Mouse (Mus musculus) thymus, postnatal 10 days (tissue): Measurements from ENCODE around the gene Otud1.
A peak's percentile ranks its signal among the peaks of the same experiment; 100 is the strongest.

Experiments used
- DNase-seq, 2 experiments: peaks; one replicate each; pipeline ENCODE4 v3.0.0; 2021; ENCODE audit warnings: low spot score in 2 of 2

The Otud1 gene

DNA sequence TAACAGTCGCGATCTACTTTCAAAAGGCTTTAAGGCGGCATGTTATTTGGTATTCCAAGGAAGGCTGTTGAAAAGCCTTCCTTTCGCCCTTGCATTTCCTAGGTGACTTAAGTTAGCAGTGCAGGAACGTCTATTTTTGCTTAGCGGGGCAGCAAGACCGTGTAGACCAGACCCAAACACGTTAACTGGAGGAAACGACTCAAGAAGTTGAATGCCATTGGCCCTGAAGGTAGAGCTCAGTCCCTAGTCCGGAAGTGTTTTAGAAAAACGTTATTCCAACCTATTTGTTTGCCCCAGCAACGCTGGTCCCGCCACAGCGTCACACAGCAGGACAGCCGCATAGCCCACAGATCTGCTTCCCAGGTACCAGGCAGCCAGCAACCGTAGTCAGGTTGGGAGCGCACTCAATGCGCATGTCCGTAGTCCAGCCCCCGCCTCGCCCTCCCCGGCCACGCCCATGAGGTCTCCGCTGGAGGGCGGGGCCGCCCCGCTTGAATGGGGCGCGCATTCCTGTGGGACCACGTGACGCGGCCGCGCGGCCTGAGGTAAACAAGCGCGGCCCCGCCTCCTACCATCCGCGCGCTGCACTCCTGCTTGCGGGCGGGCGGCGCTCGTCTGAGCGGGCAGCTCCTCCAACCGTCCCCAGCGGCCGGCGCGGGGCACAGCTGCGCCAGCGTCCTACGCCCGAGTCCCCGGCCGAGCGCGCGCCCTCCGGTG, at the start of gene Otud1:
Otud1 (plus strand) TSS at position 595 of the 717 bp plus-strand sequence.
- DNase-seq, result peak; percentile 95 to 97

DNA sequence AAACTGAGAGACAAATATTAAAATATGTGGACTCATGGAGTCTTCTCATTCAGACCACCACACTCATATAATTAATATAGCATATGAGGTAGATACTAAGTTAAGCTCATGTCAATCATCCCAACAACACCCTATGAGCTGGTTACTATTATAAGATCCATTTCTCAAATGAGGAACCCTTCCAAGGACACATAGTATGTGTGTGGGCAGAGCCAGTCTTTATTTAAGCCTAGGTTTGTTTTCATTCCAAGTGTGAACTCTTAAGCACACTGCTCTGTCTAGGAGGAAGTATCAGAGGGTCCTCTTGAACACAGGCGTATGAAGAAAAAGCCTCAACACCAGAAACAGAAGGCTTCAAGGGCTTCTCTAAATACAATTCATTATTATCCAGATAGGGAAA, 49.7 kb upstream of the Otud1 start:
- DNase-seq, result no peak

DNA sequence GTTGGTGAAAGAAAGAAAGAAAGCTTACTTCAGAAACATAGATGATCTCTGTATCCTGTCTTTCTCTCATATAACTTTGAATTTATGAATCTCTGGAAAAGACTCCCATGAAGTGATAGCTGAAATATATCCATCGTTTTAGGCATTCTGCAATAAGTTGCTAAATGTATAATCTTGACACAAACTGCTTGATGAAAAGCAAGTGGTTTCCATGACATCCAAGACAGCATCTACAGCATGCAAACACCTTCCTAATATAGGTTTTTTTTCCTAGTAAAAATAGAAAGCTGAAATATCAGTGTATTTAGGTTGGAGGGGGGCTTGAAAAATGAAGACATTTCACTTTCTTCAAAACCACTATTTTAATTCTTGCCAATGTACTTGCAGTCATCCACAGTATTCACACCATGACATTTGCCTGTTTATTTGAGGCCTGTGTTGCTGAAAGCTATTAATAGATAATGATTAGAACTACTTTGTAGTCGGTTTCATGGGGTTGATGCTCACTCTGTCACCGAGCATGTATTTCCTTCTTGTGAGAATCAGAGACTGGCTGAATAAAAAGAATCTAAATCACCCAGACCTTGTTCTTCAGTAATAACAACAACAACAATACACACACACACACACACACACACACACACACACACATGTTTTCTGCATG, 49.0 kb upstream of the Otud1 start:
- DNase-seq, result no peak

DNA sequence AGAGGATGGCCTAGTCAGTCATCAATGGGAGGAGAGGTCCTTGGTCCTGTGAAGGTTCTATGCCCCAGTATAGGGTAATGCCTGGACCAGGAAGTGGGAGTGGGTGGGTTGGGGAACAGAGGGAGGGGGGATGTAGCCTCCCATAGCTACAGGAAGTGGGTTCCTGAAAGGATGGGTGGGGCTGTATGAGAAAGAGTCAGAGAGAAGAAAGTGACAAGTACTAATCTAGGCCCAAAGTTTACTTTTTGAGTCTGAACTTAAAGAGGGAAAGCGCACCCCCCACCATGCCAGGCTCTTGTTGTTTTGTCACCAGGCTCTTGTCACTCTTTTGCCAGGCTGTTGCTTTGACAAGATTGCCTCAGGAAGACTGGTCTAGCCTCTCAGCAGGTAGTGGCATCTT, 35.5 kb upstream of the Otud1 start:
- peak; percentile 12 to 20 for DNase-seq

DNA sequence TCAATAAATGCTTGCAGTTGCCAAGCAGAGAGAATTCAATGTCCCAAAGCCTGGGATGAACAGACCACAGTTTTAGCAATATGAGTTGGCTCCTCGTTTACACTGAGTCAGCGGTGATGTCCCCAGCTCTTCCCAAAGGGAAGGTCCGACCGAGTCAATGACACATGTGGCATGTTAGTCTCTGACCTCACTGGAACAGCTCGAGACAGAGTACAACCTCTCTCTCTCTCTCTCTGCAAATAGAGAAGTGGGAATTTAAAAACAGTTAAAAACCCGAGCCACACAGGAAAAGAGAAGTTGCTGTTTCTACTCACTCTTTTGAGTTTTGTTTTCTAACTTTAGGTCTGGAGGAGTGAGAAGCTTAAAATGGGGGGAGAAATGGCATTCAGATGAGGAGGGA, 30.5 kb upstream of the Otud1 start:
- no peak for DNase-seq

DNA sequence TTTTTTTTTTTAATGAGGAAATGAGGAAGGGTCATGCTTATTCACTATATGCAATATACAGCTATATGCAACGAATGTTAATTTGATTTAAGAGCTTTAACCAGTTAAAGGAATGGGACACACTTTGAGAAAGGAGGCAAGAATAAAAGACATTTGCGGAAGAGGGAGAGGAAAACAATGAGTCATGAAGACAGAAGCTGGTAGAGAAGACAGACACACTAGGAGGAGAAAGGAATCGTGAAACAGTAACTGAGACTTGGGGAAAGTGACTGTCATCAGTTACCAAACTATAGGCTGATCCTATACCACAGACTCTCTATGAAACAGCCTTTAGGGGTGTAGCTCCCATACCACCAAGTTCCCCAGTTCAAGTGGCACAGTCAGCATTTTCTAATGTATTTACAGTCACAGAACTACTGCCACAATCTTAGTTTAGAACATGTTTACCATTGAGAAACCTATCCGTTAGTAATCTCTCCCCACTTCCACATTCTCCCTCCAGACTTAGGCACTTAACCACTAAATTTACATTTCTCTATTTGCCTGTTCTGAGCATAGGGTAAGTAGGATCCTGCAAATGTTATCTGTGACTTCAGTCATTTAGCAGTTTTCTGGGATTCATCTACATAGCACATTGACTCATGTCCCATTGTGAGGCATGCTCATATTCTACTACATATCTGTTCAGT, 29.5 kb upstream of the Otud1 start:
- DNase-seq, result no peak

DNA sequence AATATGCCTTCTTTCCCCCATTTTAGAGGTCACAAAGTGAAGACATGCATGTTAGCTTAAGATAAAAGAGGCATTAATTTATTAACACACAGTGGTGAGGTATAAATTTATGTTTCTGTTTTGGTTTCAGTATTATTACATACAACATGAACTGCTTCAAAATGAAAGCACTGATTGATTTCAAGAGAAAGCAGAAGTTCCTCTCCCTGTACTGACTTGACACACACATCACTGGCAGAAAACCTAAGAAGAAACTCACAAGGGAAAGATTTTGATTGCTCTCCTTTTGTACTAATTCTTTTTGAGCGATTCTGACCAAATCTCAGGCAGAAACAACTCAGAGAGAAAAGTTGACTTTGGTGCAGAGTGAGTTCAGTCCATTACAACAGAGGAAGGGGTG, 27.0 kb upstream of the Otud1 start:
- no peak for DNase-seq

DNA sequence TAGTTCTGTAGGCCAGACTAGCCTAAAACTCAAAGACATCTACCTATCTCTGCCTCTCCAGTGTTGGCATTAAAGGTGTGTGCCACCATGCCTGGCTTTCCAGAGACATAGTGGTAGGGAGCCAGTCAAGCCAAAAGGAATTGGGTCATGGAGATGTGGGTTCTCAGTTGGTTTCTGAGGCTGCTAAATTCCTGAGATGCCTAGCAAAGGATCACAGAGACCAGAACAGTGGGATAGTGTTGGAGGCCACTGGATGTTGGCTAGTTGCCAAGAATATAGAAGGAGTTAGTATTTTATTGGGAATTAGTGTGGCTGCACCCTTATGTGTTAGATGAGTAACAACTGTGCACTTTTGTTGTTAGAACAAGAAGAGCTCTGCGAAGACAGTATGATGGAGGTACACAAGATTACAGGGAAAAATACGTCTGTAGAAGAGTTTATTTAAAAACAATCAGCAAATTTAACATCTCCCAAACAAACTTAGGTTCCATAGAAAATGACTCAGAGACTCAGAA, 24.1 kb upstream of the Otud1 start:
- no peak for DNase-seq

DNA sequence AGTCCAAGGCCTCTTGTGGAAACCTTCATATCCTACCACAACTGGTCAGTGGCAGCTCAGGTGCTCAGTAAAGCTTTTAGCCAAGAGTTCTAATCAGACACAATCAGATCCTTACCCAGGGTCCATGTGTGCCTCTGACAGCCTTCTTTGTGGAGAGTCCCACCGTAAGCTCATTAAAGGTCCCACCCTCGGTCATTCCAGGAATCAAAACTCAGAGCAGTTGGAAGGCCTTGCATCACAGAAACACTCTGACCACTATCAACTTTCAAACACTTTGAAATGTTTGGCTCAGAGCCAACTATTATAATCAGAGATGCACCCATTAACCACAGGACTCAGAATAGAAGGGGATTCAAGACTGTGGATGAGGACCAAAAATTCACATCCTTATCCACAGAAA, 12.4 kb upstream of the Otud1 start:
- DNase-seq, result no peak

DNA sequence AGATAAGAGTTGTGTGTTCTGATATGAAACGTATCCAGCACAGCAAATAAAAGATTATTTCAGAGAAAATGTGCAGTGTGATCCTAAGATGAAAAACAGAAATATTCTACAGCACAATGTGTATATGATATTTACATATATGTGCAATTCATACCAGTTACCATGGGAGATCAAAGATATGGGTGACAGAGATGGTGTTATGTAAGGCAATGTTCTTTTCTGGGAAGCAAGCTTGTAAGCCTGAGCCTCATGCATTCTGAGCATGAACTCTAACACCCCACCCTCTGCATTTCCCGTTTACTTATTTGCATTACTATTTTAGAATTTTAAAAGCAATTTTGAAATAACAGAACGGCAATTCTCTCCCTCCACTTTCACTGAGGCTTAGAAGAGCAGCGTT, 11.4 kb upstream of the Otud1 start:
- DNase-seq, result no peak

DNA sequence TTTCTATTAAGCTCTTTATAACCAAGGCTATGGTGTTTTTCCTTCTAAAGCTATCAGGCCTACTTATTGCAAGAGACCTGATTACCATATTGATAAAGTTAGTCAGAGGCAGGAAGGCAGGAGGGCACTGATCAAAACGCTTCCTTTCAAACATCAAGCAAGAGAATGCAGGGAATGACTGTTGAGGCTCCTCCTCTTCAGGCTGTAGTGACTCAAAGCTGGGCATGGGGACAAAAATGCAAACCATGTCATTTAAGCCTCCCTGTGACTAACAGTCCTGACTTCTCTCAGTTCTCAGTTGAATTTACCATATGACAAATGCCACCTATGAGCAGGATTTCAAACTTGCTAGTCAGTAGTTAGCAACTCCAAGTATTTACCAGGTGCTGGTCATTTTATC, 10.6 kb upstream of the Otud1 start:
- no peak for DNase-seq

DNA sequence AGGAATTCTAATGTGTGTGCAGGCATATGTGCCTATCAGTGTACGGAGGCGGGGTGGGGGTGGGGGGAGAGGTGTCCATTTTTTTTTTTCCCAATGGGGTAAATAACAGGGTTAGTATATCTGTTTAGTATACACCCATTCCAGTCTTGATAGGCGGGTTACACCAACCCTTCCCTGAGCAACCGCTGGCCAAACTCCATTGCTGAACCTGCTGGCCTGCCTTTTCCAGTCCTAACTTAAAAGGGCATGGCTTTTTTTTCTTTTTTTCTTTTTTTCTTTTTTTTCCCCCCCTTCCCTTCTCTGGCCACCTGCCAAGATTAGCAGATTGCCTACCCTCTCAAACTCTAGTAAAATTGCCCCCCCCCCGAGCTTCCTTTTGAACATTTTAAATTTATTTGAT, 1.1 kb upstream of the Otud1 start:
- peak in 1 of 2 experiments; percentile 16 for DNase-seq

DNA sequence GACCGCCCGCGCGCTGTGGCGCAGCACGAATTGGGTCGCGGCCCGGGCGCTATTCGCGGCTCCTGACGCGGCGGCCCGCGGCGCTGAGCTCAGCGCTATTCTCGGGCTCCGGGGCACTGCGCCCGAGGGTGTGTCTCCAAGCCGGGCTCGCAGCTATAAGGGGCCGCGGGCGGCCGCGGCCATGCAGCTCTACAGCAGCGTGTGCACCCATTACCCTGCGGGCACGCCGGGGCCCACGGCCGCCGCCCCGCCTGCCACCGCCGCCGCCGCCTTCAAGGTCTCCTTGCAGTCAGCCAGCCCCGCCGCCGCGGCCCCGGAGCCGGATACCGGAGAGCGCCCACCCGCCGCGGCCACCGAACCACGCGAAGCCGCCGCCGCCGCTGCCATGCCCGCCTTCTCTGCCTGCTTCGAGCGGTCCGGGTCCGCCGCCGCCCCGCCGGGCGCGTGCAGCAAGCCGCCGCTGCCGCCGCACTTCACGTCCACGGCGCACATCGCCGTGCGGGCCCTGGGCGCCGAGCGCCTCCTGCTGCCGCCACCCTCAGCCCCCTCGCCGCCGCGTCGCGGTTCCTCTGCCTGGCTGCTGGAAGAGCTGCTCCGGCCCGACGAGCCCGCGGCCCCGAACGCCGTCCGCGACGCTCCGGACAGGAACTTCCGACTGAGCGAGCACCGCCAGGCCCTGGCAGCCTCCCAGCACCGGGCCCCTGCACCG, 483 bp downstream of the Otud1 start:
- DNase-seq, result peak; percentile 69 to 74

DNA sequence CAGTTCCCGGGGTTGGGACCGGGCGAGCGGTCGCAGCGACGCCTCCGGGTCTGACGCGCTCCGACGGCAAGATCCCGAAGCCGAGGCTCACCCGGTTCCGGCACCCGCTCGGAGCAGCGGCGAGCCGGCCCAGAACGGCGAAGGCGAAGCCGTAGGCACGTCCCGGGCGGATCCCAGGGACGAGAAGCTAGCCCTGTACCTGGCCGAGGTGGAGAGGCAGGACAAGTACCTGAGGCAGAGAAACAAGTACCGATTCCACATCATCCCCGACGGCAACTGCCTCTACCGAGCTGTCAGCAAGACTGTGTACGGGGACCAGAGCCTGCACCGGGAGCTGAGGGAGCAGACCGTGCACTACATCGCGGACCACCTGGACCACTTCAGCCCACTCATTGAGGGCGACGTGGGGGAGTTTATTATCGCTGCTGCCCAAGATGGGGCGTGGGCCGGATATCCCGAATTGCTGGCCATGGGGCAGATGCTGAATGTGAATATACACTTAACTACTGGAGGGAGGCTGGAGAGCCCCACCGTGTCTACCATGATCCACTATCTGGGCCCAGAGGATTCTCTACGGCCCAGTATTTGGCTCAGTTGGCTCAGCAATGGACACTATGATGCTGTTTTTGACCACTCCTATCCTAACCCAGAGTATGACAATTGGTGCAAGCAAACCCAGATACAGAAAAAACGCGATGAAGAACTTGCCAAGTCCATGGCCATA, 1.3 kb downstream of the Otud1 start:
- peak; percentile 30 to 36 for DNase-seq

DNA sequence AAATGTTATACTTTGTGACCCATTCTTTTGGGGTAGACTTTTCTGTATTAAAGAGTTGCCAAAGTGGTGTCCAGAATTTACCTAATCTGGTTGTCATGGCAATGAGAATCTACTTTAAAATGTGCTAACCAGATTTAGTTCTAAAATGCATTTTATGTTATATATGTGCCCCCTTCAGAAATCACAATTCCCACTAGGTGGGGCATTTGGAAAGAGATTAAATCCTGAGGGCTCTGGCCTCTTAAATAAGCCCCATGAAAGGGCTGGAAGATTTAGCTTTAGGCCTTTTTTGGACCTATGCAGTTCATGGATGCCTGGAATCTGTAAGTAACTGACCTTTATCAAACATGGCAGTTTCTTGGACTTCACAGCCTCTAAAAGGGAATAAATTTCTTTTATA, 3.3 kb downstream of the Otud1 start:
- no peak for DNase-seq

DNA sequence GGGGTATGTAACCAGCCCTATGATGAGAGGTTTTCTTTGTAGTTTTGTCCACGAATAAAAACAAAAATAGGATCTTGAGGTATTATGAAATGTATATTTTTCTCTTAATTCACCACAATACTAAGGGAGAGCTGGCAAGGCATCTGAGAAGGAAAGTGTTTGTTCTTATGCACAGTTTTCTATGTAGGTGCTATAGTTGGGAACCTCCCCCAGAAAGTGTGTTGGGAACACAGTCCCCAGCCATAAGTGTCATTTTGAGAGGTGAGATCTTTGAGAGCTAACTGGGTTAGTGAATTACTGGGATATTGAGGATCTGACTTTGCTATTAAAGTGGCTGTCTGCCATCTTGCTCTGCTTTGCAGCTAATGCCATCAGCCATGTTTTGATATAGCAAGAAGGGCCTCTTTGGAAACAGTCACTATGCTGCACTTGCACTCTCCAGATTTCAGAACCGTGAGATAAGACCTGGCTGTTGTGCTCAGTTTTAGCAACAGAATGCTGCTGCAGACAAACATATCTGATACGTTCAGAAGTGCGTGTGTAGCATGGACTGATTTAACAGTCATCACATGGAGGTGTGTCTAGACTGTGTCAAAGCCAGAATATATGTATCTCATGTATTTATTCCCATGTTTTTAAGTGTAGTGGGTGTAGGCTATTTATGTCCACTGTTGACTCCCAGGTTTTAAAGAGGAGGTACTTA, 5.7 kb downstream of the Otud1 start:
- DNase-seq, result no peak

DNA sequence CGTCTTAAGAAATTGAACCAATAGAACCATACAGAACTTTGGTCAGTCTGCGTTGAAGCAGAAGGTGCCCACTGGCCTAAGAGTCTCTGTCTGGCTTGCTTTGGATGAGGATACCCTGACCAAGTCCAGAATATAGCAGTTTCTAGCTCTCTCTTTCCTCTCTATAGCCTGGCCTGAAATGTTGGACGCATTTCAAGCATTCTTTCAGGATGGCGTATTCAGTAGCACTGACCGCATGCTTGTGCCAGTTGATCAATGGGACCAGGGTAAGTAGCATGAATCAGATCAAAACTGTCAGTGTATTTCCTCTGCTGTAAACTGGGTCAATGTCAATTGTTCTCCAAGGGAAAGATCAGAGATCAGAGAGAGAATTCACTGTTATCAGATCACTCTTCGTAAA, 6.6 kb downstream of the Otud1 start:
- DNase-seq, result no peak

DNA sequence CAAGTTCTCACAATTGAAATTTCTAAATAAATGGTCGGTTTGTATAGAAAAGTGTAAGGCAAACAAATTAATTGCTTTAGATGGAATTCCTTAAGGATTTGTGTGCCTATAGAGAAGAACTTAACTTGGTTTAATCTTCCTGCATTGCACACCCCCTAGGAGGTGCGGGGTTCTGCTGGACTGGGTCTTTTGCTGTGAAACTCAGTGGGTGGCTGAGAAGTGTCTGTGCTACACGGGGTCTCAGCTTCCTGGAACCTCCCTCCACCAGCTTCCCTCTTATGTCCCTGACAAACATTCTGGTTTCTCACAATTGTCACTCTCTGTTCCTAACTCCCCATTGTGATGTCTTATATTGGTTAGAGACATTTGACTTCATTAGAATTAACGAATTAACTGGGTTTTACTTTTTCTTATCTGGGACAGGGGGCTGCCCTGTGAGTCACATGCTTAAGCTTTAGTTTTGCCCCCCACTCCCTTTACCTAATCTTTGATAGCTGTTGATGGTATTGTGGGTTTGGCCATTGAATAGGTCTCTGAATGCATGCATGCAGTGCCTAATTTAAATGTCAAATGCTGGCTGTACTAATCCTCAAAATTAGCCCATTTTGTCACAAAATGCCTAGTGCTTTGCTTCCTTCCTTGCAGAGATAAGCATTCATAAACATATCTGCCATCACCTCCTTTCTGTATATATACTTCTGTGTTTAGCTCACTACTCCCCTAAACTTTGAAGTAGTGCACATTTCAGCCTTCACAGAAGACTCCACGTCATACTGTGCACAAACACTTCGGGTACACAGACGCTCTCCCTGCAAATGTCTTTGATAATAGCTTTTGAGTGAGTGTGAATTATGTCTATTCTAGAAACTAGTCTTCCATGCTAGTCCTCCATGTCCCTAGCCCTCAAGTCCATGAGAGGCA, 7.3 kb downstream of the Otud1 start:
- DNase-seq, result no peak

DNA sequence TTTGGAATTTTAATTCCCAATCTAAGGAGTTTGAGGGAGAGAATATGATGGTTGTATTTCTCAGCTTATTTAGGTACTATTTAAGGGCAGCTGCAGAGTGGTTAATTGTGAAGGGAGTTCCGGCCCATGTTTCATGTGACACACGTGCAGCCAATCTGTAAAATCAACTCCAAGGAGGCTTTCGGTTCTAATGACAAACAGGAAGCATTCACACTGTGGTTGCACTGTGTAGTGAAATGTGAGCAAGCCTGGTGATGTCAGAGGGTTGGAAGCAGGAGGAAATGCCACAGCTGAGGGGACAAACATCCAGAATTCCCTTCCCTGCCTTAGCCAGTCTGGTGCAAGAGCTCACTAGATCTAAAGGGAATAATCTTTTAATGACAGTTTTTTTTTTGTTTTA, 8.3 kb downstream of the Otud1 start:
- peak; percentile 27 to 33 for DNase-seq
